In genomic region chr2:65100001-65100400, GRCm38 (mm10) we compare ENCODE assay signal across 18 mouse cellular contexts.
DNase-seq lines count a peak whose midpoint lies in the region; ATAC-seq lines count a peak whose summit lies in the region.
"Had no signal": no experiment of that assay in that cellular context is flagged by ENCODE, and none has a peak within 500 bp of the region (broad histone marks: within the 10 kb centered on the region; RNA-seq: fewer than 3 reads in every experiment).

No protein-coding gene starts in this region.

- no peaks in the 10 kb centered on the region for H3K36me3 ChIP-seq in midbrain, embryonic 11.5 days (ENCODE audit: control insufficient read depth, insufficient read depth, low read length)
- no peaks in the 10 kb centered on the region; the same call in 1 of the 2 replicates for H3K36me3 ChIP-seq in midbrain, embryonic 16.5 days (ENCODE audit: control insufficient read depth, insufficient read depth, low read length)
- no peaks in the 10 kb centered on the region for H3K36me3 ChIP-seq in hindbrain, embryonic 12.5 days
- H3K36me3 ChIP-seq: embryonic facial prominence, embryonic 12.5 days; forebrain, embryonic 15.5 days; heart, embryonic 15.5 days; intestine, embryonic 15.5 days had no signal

- no peaks in the 10 kb centered on the region for H3K4me1 ChIP-seq in midbrain, embryonic 11.5 days (ENCODE audit: control insufficient read depth, insufficient read depth, low read length)
- H3K4me1 ChIP-seq in midbrain, embryonic 16.5 days (ENCODE audit: control insufficient read depth, insufficient read depth, low read length), result no peaks in the 10 kb centered on the region
- H3K4me1 ChIP-seq in hindbrain, embryonic 12.5 days, result no peaks in the 10 kb centered on the region
- H3K4me1 ChIP-seq: embryonic facial prominence, embryonic 12.5 days; forebrain, embryonic 15.5 days; intestine, embryonic 15.5 days had no signal

- no peak for ATAC-seq in midbrain, embryonic 11.5 days (ENCODE audit: low FRiP score)
- ATAC-seq in midbrain, embryonic 16.5 days, result no peak
- ATAC-seq in monocyte, adult 5-6 weeks (replicated peaks; ENCODE audit: insufficient number of reproducible peaks, low FRiP score, low TSS enrichment, poor library complexity, severe bottlenecking), result no peak
- no peak for ATAC-seq in hindbrain, embryonic 12.5 days (ENCODE audit: low FRiP score)
- ATAC-seq: forebrain, embryonic 15.5 days; intestine, embryonic 15.5 days had no signal

- 87% methylated on average over 1 of the region's 1 CpGs for WGBS in midbrain, embryonic 11.5 days
- 100% methylated on average over 1 of the region's 1 CpGs for WGBS in midbrain, embryonic 16.5 days
- 86% methylated on average over 1 of the region's 1 CpGs for WGBS in hindbrain, embryonic 12.5 days

- no peak overlapping the region for H3K27ac ChIP-seq in midbrain, embryonic 11.5 days (ENCODE audit: low read depth, low read length)
- H3K27ac ChIP-seq in midbrain, embryonic 16.5 days (ENCODE audit: low read length), result no peak overlapping the region
- no peak overlapping the region for H3K27ac ChIP-seq in hindbrain, embryonic 12.5 days
- H3K27ac ChIP-seq: embryonic facial prominence, embryonic 12.5 days; forebrain, embryonic 15.5 days; heart, embryonic 10.5 days; heart, embryonic 15.5 days; hindbrain, embryonic 14.5 days; intestine, embryonic 15.5 days had no signal

- no peaks in the 10 kb centered on the region for H3K9me3 ChIP-seq in midbrain, embryonic 11.5 days (ENCODE audit: control insufficient read depth, low read length)
- no peaks in the 10 kb centered on the region for H3K9me3 ChIP-seq in midbrain, embryonic 16.5 days (replicated peaks; ENCODE audit: control insufficient read depth, low read length, poor library complexity, severe bottlenecking)
- H3K9me3 ChIP-seq in hindbrain, embryonic 12.5 days (replicated peaks), result no peaks in the 10 kb centered on the region
- H3K9me3 ChIP-seq: embryonic facial prominence, embryonic 12.5 days; forebrain, embryonic 15.5 days; heart, embryonic 10.5 days; heart, embryonic 15.5 days; intestine, embryonic 15.5 days had no signal

- no peak overlapping the region for H3K9ac ChIP-seq in midbrain, embryonic 11.5 days (ENCODE audit: low read length)
- no peak overlapping the region for H3K9ac ChIP-seq in midbrain, embryonic 16.5 days (ENCODE audit: low read depth, low read length)
- H3K9ac ChIP-seq in hindbrain, embryonic 12.5 days, result no peak overlapping the region
- H3K9ac ChIP-seq: embryonic facial prominence, embryonic 12.5 days; forebrain, embryonic 15.5 days; heart, embryonic 15.5 days; hindbrain, embryonic 14.5 days; intestine, embryonic 15.5 days had no signal

- no peak overlapping the region for H3K4me3 ChIP-seq in midbrain, embryonic 11.5 days (ENCODE audit: low read depth, low read length)
- no peak overlapping the region for H3K4me3 ChIP-seq in midbrain, embryonic 16.5 days (ENCODE audit: low read depth, low read length)
- no peak overlapping the region for H3K4me3 ChIP-seq in hindbrain, embryonic 12.5 days
- H3K4me3 ChIP-seq: embryonic facial prominence, embryonic 12.5 days; forebrain, embryonic 15.5 days; heart, embryonic 10.5 days; heart, embryonic 15.5 days; intestine, embryonic 15.5 days had no signal

- H3K4me2 ChIP-seq in midbrain, embryonic 11.5 days, result no peak overlapping the region
- H3K4me2 ChIP-seq in midbrain, embryonic 16.5 days (ENCODE audit: low read length), result no peak overlapping the region
- no peak overlapping the region for H3K4me2 ChIP-seq in hindbrain, embryonic 12.5 days (replicated peaks)
- H3K4me2 ChIP-seq: embryonic facial prominence, embryonic 12.5 days; forebrain, embryonic 15.5 days; heart, embryonic 15.5 days; hindbrain, embryonic 14.5 days; intestine, embryonic 15.5 days had no signal

- peak; percentile 21 for DNase-seq in midbrain, embryonic 11.5 days (ENCODE audit: low spot score, missing footprints)
- DNase-seq in cerebellum, adult 8-10 months, result peak; percentile 37
- peak; percentile 68 to 81 for DNase-seq in cerebellum, postnatal 14 days
- no peak for DNase-seq in kidney, adult 11 months
- DNase-seq: adrenal gland, postnatal 14 days; gastrocnemius, postnatal 10 days; heart, adult 18-20 months; heart, postnatal 14 days; kidney, adult 2 months had no signal

- no peaks in the 10 kb centered on the region for H3K27me3 ChIP-seq in midbrain, embryonic 11.5 days (ENCODE audit: control insufficient read depth, insufficient read depth, low read length)
- no peaks in the 10 kb centered on the region for H3K27me3 ChIP-seq in midbrain, embryonic 16.5 days (ENCODE audit: control insufficient read depth, insufficient read depth, low read depth, low read length)
- H3K27me3 ChIP-seq in hindbrain, embryonic 12.5 days, result no peaks in the 10 kb centered on the region
- H3K27me3 ChIP-seq: embryonic facial prominence, embryonic 12.5 days; forebrain, embryonic 15.5 days; heart, embryonic 15.5 days; intestine, embryonic 15.5 days had no signal
